Mouse (Mus musculus) heart, embryonic 14.5 days (tissue): ENCODE data around the gene Rpl21. TPM values are rescaled to one million over a fixed set of nuclear protein-coding genes. Genes with fewer than 3 reads are reported as not detected.
"Not testable (repeated sequence)": the region's sequence is repeated elsewhere in the genome, so short reads cannot be mapped to it uniquely, and the experiment has no call there.

ENCODE experiments used
- ATAC-seq: fragments of 200-750 bp; cut with Nextera tagmentation; 2 replicates; pipeline ENCODE4 v1.8.0; 2017; ENCODE audit warnings: low read depth, moderate TSS enrichment; ENCODE audit not compliant: insufficient number of reproducible peaks, insufficient read depth, low FRiP score
- H3K27ac ChIP-seq, 2 experiments: fragments of 200-500 bp in 1 of 2; fragments of 300-500 bp in 1 of 2; sonication (generic) in 1 of 2; replicated peaks in 1 of 2; 2 replicates each; pipeline ENCODE4 v1.5.1; 2012 to 2014; ENCODE audit warnings: low read depth in 2 of 2, low read length in 2 of 2, control low read depth in 1 of 2, mild to moderate bottlenecking in 1 of 2, mixed read lengths in 1 of 2; ENCODE audit not compliant: control insufficient read depth in 1 of 2, insufficient read depth in 1 of 2
- H3K27me3 ChIP-seq: fragments of 300-500 bp; sonication (generic); 2 replicates; pipeline ENCODE4 v1.6.1; 2014; ENCODE audit warnings: mild to moderate bottlenecking, low read length, control low read depth; ENCODE audit not compliant: control insufficient read depth, insufficient read depth
- H3K36me3 ChIP-seq: fragments of 300-500 bp; sonication (generic); 2 replicates; pipeline ENCODE4 v1.6.1; 2014; ENCODE audit warnings: mild to moderate bottlenecking, control low read depth, low read length, mixed read lengths; ENCODE audit not compliant: control insufficient read depth, insufficient read depth
- H3K4me1 ChIP-seq, 2 experiments: fragments of 200-500 bp in 1 of 2; fragments of 300-500 bp in 1 of 2; sonication (generic) in 1 of 2; 2 replicates each; pipeline ENCODE4 v1.6.1; 2012 to 2014; ENCODE audit warnings: low read length in 2 of 2, control low read depth in 1 of 2, mixed read lengths in 1 of 2; ENCODE audit not compliant: control insufficient read depth in 2 of 2, insufficient read depth in 2 of 2
- H3K4me2 ChIP-seq: fragments of 300-500 bp; sonication (generic); 2 replicates; pipeline ENCODE4 v1.6.1; 2014; ENCODE audit warnings: mild to moderate bottlenecking, low read length
- H3K4me3 ChIP-seq, 2 experiments: fragments of 200-500 bp in 1 of 2; fragments of 300-500 bp in 1 of 2; sonication (generic) in 1 of 2; 2 replicates each; pipeline ENCODE4 v1.5.1; 2012 to 2014; ENCODE audit warnings: low read length in 2 of 2, mild to moderate bottlenecking in 2 of 2, control low read depth in 1 of 2, low read depth in 1 of 2, moderate library complexity in 1 of 2; ENCODE audit not compliant: control insufficient read depth in 1 of 2, insufficient read depth in 1 of 2
- H3K9ac ChIP-seq: fragments of 300-500 bp; sonication (generic); 2 replicates; pipeline ENCODE4 v1.6.1; 2014; ENCODE audit warnings: mild to moderate bottlenecking, low read length
- H3K9me3 ChIP-seq: fragments of 300-500 bp; sonication (generic); 2 replicates; pipeline ENCODE4 v1.6.1; 2016; ENCODE audit warnings: low read length, control low read depth; ENCODE audit not compliant: control insufficient read depth
- WGBS: fragments of 180-500 bp; shearing (Covaris S2); extraction: QIAGEN DNeasy Blood & Tissue Kit; methylation state at CpG from one replicate; pipeline ENCODE4 v1.1.7; 2014; 5-methylcytosine and 5-hydroxymethylcytosine counted together
- polyA plus RNA-seq: library from polyadenylated mRNA; unstranded; fragments of >200 nt; fragmentation: Nextera tagmentation; extraction: Ambion mirVana; gene quantifications from 2 replicates; pipeline ENCODE4 v1.2.1, GENCODE M21; 2014

Rpl21 gene
- polyA plus RNA-seq, 1 experiment from 2014 or later, result 435 TPM

GRCm38 (mm10) chr5:146867946-146868314 lies 35.2 kb downstream of the Rpl21 start:
- no peak for ATAC-seq
- 5% methylated on average over 4 of the region's 4 CpGs for WGBS
- Histone ChIP-seq H3K4me1 (peaks cover 13% of the 10 kb centered on the region in 2 experiments), H3K9ac (peak overlapping the region; percentile 62), H3K27ac (peak overlapping the region; percentile 12 to 75; a peak in 3 of 4 replicates), H3K4me3 (peak overlapping the region; percentile 29 to 40; a peak in 3 of 4 replicates), H3K9me3 (no peaks in the 10 kb centered on the region), H3K27me3 (no peaks in the 10 kb centered on the region), H3K36me3 (no peaks in the 10 kb centered on the region), H3K4me2 (peak overlapping the region; percentile 66)

DNA sequence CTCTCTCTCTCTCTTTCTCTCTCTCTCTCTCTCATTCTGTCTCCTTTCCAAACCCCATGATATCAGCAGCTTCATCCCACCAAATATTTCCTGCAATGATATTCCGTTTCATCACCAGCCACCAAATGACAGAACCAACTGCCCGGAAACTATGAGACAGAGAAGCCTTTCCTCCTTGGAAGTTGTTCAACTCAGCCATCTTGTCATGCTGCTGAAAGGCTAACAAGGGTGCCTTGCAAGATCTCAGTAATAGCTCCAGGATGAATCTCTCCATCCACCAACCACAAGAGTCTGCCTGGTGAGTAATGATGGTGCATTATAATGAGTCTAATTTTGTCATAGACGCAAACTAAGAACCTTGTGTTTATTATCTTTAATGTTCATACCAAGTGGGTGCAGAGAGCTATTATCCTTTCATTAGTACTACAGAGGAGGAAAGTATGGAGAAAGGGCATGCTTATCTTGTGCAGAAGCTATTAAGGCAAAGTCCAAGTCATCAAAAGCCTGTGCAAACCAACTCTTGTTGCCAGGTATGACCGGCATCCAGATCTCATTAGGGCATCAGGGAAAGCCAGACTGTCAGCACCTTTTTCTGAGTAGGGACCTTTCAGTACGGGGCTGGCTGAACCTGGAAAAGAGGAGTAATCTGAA lies 40.4 kb downstream of the Rpl21 start:
- peaks cover 2 to 4% of the 10 kb centered on the region in 2 experiments; a peak in 3 of 4 replicates for H3K4me1 ChIP-seq
- H3K9ac ChIP-seq, result no peak overlapping the region
- ATAC-seq, result no peak
- H3K36me3 ChIP-seq, result no peaks in the 10 kb centered on the region
- H3K4me3 ChIP-seq, result no peak overlapping the region
- H3K4me2 ChIP-seq, result no peak overlapping the region
- no peaks in the 10 kb centered on the region for H3K27me3 ChIP-seq
- 66% methylated on average over 5 of the region's 5 CpGs for WGBS
- H3K9me3 ChIP-seq, result no peaks in the 10 kb centered on the region
- H3K27ac ChIP-seq, result no peak overlapping the region

DNA sequence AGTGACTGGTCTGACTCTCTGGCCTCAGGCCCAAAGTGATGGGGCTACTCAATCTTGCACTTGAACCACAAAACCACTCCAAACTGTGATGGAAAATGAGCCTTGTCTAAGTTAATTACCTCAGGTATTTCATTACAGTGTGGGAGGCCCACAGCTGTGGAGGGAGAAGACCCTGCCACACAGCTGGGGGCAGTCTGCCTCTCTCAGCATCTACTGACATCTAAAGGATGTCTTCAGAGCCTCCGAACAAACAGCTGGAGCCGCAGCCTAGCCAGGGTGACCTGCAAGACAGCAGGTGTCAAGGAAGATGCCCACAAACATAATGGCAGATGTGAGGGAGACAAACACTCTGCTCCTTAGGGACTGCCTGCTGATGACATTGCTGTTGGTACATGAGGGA lies 43.3 kb downstream of the Rpl21 start:
- H3K4me3 ChIP-seq, result no peak overlapping the region
- H3K4me1 ChIP-seq, result no peaks in the 10 kb centered on the region
- no peaks in the 10 kb centered on the region for H3K9me3 ChIP-seq
- H3K9ac ChIP-seq, result no peak overlapping the region
- H3K27me3 ChIP-seq, result no peaks in the 10 kb centered on the region
- no peak overlapping the region for H3K4me2 ChIP-seq
- WGBS, result 75% methylated on average over 2 of the region's 2 CpGs
- no peaks in the 10 kb centered on the region for H3K36me3 ChIP-seq
- no peak for ATAC-seq
- H3K27ac ChIP-seq, result no peak overlapping the region

DNA sequence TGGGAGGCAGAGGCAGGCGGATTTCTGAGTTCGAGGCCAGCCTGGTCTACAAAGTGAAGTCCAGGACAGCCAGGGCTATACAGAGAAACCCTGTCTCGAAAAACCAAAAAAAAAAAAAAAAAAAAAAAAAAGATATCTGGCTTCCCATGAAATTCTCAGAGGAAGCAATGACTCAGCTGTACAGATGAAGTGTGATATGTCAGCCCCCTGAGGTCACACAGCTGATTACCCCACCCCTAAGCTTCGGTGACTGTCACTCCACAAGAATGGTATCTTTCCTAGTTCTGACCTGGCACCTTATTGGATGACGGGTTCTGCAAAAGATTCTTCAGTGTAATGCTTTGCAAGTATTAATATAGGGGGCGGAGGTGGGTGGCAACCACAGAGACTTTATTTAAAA lies 45.2 kb downstream of the Rpl21 start:
- not testable (repeated sequence) for H3K9ac ChIP-seq, H3K36me3 ChIP-seq, H3K9me3 ChIP-seq, H3K4me1 ChIP-seq, H3K4me3 ChIP-seq, ATAC-seq, H3K4me2 ChIP-seq, H3K27me3 ChIP-seq, H3K27ac ChIP-seq
- 73% methylated on average over 4 of the region's 6 CpGs for WGBS

DNA sequence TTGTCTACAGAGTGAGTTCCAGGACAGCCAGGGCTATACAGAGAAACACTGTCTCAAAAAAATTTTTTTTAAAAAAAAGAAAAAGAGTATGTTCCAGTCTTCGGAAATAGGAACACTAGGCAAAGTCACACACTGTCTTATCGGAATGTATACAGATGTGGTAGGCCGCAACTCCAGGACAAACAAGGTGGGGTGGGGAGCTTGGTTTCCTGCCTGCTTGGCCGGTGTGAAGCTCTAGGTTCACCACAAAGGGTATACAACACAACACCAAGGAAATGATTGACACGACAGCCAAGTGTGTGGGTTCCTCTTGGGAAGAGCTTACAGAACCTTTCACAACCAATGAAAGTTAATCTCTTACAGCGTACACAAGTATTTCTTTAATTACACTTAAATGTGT lies 49.6 kb downstream of the Rpl21 start:
- no peak overlapping the region for H3K4me3 ChIP-seq
- no peak overlapping the region for H3K27ac ChIP-seq
- H3K9ac ChIP-seq, result no peak overlapping the region
- ATAC-seq, result no peak
- H3K4me1 ChIP-seq, result no peaks in the 10 kb centered on the region
- 77% methylated on average over 6 of the region's 6 CpGs for WGBS
- H3K27me3 ChIP-seq, result no peaks in the 10 kb centered on the region
- H3K4me2 ChIP-seq, result no peak overlapping the region
- H3K36me3 ChIP-seq, result no peaks in the 10 kb centered on the region
- H3K9me3 ChIP-seq, result no peaks in the 10 kb centered on the region

DNA sequence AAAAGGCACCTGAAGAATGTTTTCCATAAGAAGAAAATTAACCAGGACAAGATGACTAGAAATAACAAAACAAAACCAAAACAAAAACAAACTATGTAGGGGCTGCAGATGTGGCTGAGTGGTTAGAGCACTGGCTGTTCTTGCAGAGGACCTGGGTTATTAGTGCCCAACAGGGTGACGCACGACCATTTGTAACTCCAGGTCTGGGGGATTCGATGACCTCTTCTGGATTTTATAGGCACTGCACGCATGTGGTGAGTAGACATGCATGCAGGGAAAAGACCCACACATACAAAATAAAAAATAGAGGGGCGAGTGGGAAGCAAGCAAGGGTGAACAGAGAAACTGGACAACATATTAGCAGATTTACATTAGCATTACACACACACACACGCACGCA lies 50.4 kb downstream of the Rpl21 start:
- no peak for ATAC-seq
- Histone ChIP-seq H3K27me3 (no peaks in the 10 kb centered on the region), H3K4me2 (no peak overlapping the region), H3K27ac (no peak overlapping the region), H3K4me1 (no peaks in the 10 kb centered on the region), H3K9ac (no peak overlapping the region), H3K9me3 (no peaks in the 10 kb centered on the region), H3K4me3 (no peak overlapping the region), H3K36me3 (no peaks in the 10 kb centered on the region)
- WGBS, result 72% methylated on average over 7 of the region's 7 CpGs

- Histone ChIP-seq H3K9me3 (no peaks in the 10 kb centered on the region), H3K36me3 (no peaks in the 10 kb centered on the region), H3K27ac (no peak overlapping the region), H3K27me3 (no peaks in the 10 kb centered on the region), H3K9ac (no peak overlapping the region), H3K4me1 (no peaks in the 10 kb centered on the region), H3K4me2 (no peak overlapping the region), H3K4me3 (no peak overlapping the region)
- WGBS, result 79% methylated on average over 15 of the region's 15 CpGs
- ATAC-seq, result no peak
Observed at GRCm38 (mm10) chr5:146883486-146884272, 51.0 kb downstream of the Rpl21 start.
